Mouse (Mus musculus) stomach, embryonic 15.5 days (tissue): ENCODE results near the gene Cfap73. TPM values are rescaled to one million over a fixed set of nuclear protein-coding genes. Genes with fewer than 3 reads are reported as not detected.

ENCODE experiments used
- ATAC-seq: fragments of 200-750 bp; cut with Nextera tagmentation; 2 replicates; pipeline ENCODE4 v1.8.0; 2017; ENCODE audit warnings: low read depth, moderate number of reproducible peaks, moderate TSS enrichment; ENCODE audit not compliant: insufficient read depth, low FRiP score
- H3K27ac ChIP-seq: fragments of 300-500 bp; sonication (generic); 2 replicates; pipeline ENCODE4 v1.5.1; 2015; ENCODE audit warnings: mild to moderate bottlenecking, inconsistent platforms
- H3K27me3 ChIP-seq: fragments of 300-500 bp; sonication (generic); replicated peaks from 2 replicates; pipeline ENCODE4 v1.6.1; 2015; ENCODE audit warnings: inconsistent platforms
- H3K36me3 ChIP-seq: fragments of 300-500 bp; sonication (generic); 2 replicates; pipeline ENCODE4 v1.6.1; 2015; ENCODE audit warnings: inconsistent platforms
- H3K4me1 ChIP-seq: fragments of 300-500 bp; sonication (generic); 2 replicates; pipeline ENCODE4 v1.6.1; 2015; ENCODE audit warnings: inconsistent platforms
- H3K4me2 ChIP-seq: fragments of 300-500 bp; sonication (generic); 2 replicates; pipeline ENCODE4 v1.6.1; 2015; ENCODE audit warnings: mild to moderate bottlenecking, inconsistent platforms
- H3K4me3 ChIP-seq: fragments of 300-500 bp; sonication (generic); replicated peaks from 2 replicates; pipeline ENCODE4 v1.5.1; 2015; ENCODE audit warnings: inconsistent platforms
- H3K9ac ChIP-seq: fragments of 300-500 bp; sonication (generic); 2 replicates; pipeline ENCODE4 v1.6.1; 2015; ENCODE audit warnings: inconsistent platforms
- H3K9me3 ChIP-seq: fragments of 300-500 bp; sonication (generic); 2 replicates; pipeline ENCODE4 v1.6.1; 2016; ENCODE audit warnings: inconsistent platforms
- WGBS: fragments of 180-500 bp; shearing (Covaris S2); methylation state at CpG from one replicate; pipeline ENCODE4 v1.1.7; 2015; 5-methylcytosine and 5-hydroxymethylcytosine counted together
- polyA plus RNA-seq: library from polyadenylated mRNA; unstranded; fragments of >200 nt; fragmentation: Nextera tagmentation; extraction: Ambion mirVana; gene quantifications from 2 replicates; pipeline ENCODE4 v1.2.1, GENCODE M21; 2015

Gene Cfap73
- polyA plus RNA-seq, 1 experiment from 2014 or later = not detected

DNA sequence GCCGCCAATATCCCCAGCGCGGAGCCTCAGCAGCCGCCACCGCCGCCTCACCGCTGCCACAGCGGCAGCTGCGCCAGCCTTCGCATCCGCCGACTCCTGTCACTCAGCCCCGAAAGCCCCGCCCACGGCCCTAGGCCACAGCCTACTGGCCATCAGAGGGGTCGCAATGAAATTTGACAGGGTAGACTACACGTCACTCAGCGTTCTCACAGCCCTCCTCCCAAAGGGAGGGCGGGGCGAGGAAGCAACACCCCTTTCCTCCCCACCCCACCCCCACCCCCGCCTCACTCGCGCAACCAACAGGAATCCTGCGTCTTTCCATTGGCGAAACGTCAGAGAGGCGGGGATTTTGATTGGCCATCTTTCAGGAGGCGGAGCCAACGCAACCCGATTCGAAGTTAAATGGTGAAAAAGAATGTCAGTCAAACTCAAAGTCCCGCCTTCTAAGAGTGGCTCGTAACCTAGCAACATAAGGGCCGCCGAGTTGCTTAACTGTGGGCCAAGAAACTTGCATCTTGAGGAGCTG is 45.4 kb downstream of the Cfap73 start, which contains the start of the genes Tpcn1 and Iqcd:
Gene Tpcn1 (minus strand): TSS at position 105 of the 526 bp plus-strand sequence.
Gene Iqcd (plus strand): TSS at position 448 of the 526 bp plus-strand sequence.
- Histone ChIP-seq H3K4me1 (peaks cover 24% of the 10 kb centered on the region), H3K4me3 (peak within 1 kb of the TSS; percentile 82), H3K27me3 (no peaks in the 10 kb centered on the region), H3K4me2 (peak within 1 kb of the TSS; percentile 82), H3K36me3 (peaks cover 11% of the 10 kb centered on the region; the same call in 1 of the 2 replicates), H3K9ac (peak within 1 kb of the TSS; percentile 72), H3K9me3 (no peaks in the 10 kb centered on the region), H3K27ac (peak within 1 kb of the TSS; percentile 75)
- peak; percentile 97 for ATAC-seq
- under 1% methylated on average over 35 of the region's 35 CpGs for WGBS

DNA sequence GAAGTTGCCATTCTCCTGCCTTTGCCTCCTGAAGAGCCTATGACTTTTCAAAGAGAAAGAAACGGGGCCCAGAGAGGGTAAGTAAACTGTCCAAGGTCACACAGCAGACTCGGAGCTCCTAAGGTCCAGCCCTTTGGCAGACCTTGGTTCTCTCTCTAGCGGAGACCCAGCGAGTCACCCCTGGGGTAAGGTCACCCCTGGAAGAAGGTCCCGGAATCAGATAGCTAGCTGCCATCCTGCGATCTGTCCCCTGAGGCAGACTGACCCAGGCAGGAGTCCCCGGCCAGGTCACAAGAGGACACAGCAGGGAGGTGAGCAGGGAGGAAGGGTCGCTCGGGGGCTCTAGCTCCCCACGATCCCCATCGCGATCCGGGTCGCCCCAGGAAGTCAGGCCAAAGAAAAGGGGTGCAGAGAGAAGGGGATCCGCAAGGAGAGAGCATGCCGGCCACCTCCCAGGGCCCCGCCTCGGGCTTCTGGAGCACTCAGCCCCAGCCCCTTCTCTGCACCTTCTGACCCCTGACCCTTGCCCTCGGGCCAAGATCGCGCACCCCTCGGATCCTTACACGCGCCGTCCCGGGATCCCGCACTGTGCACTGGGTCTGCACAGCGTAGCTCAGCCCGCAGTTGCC is 46.0 kb downstream of the Cfap73 start:
- peak overlapping the region; percentile 82 for H3K4me3 ChIP-seq
- 1% methylated on average over 28 of the region's 29 CpGs for WGBS
- peaks cover 26% of the 10 kb centered on the region for H3K4me1 ChIP-seq
- peaks cover 15% of the 10 kb centered on the region; the same call in 1 of the 2 replicates for H3K36me3 ChIP-seq
- ATAC-seq = no peak
- no peaks in the 10 kb centered on the region for H3K27me3 ChIP-seq
- H3K9ac ChIP-seq = peak overlapping the region; percentile 72
- peak overlapping the region; percentile 82 for H3K4me2 ChIP-seq
- no peaks in the 10 kb centered on the region for H3K9me3 ChIP-seq
- H3K27ac ChIP-seq = peak overlapping the region; percentile 75

DNA sequence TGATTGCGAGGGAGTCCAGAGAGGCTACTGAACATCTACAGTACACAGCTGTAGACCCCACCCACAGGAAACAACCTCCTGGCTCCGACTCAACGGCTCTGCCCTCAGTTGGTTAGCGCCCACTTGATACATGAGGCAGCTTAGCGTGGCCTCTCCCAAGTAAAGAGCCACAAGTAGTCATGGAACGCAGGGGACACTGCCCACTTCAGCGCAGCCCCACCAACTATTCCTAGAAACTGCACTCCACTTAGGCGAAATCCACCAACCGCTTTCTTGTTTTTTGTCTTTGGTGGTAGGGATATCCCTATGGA is 46.5 kb downstream of the Cfap73 start:
- H3K36me3 ChIP-seq = peaks cover 15% of the 10 kb centered on the region; the same call in 1 of the 2 replicates
- 0 out of 2 replicates have a peak overlapping the region, but pooled peaks have one; percentile 72 for H3K9ac ChIP-seq
- peak overlapping the region; percentile 75 for H3K27ac ChIP-seq
- WGBS = 20% methylated on average over 9 of the region's 9 CpGs
- ATAC-seq = no peak
- H3K4me1 ChIP-seq = peaks cover 26% of the 10 kb centered on the region
- peak overlapping the region; percentile 82 for H3K4me2 ChIP-seq
- H3K27me3 ChIP-seq = no peaks in the 10 kb centered on the region
- H3K9me3 ChIP-seq = no peaks in the 10 kb centered on the region
- peak overlapping the region; percentile 82 for H3K4me3 ChIP-seq

DNA sequence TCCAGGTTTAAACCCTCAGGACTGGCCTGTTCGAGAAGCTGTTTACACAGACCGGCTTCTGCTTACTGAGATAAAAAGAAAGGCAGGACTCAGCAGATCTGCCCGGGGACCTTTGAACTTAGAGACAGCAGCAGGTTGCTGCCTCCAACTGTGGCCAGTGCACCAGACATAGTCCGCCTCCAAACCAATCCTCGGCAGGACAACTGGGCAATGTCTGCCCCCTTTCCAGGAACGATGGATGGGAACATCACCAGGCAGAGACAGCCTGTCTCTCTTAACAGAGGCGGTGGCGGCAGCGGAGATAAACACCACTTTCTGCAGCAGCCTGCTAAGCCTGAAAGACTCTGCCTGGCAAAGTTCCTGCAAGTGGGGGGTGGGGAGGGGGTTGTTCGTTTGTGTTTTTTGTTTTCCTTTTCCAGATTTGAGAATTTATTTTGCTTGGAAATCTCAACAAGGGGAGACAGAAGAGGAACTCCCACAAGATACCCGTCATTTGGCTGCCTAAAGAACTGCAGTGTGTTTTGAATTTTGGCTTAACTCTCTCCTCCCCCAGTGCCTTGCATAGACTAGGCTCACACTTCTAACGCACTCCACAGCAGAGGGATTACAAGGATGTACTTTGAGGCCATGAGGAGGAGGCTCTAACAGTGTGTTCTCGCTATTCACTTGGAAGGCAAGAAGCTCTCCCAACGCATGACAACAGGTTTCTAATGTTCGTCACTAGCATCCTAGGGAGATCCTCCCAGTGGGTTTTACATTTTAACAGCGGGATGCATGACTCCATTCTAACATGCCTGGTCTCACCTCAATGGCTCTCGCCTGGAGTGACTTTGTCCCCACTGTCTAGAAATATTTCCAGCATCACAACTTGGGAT is 47.1 kb downstream of the Cfap73 start:
- ATAC-seq = no peak
- Histone ChIP-seq H3K27me3 (no peaks in the 10 kb centered on the region), H3K27ac (peak overlapping the region; percentile 75), H3K4me1 (peaks cover 26% of the 10 kb centered on the region), H3K4me2 (peak overlapping the region; percentile 82), H3K9ac (no peak overlapping the region), H3K36me3 (peaks cover 15% of the 10 kb centered on the region; the same call in 1 of the 2 replicates), H3K9me3 (no peaks in the 10 kb centered on the region), H3K4me3 (peak overlapping the region; percentile 82)
- 9% methylated on average over 17 of the region's 17 CpGs for WGBS

DNA sequence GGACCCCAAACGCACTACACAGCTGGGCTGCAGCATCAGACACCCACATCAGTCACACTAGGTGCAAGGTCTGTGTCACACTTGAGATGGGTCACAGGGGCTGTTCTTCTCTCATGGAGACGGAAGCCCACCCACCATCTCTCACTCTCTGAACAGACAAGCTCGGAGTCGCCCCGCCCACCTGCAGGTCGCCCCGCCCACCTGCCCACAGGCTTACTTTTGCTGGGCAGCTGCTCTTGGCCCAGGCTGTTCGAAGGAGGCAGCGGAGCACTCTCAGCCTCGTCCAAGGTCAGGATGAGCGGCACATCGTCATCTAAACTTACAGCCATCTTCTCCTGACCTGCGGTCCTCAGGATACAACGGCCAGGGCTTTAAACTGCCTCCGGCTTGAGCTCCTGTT is 49.1 kb downstream of the Cfap73 start:
- H3K4me2 ChIP-seq = no peak overlapping the region
- H3K4me3 ChIP-seq = no peak overlapping the region
- 54% methylated on average over 15 of the region's 15 CpGs for WGBS
- no peaks in the 10 kb centered on the region for H3K9me3 ChIP-seq
- peaks cover 27% of the 10 kb centered on the region for H3K4me1 ChIP-seq
- no peaks in the 10 kb centered on the region for H3K27me3 ChIP-seq
- peaks cover 15% of the 10 kb centered on the region; the same call in 1 of the 2 replicates for H3K36me3 ChIP-seq
- no peak for ATAC-seq
- no peak overlapping the region for H3K9ac ChIP-seq
- H3K27ac ChIP-seq = no peak overlapping the region

DNA sequence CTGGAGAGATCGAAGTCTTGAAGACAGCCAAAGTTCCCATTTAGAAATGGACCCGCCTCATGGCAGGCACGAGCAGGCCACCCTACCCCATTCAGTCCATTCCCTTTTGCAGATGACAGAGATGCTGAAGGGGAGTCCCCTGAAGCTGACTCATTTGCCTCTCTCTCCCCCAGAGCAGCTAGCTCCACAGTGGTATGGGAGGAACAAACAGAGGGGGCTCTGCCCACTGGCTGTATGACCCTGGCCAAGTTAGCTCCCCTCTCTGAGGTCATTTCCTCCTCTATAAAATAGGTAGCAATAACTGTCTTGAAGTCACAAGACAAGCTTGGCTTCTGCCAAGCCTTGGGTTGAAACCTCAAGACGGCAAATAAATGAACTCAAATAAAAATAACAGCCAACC is 50.5 kb downstream of the Cfap73 start:
- 85% methylated on average over 4 of the region's 4 CpGs for WGBS
- Histone ChIP-seq H3K9ac (no peak overlapping the region), H3K4me1 (peaks cover 38% of the 10 kb centered on the region), H3K36me3 (peaks cover 15% of the 10 kb centered on the region; the same call in 1 of the 2 replicates), H3K27me3 (no peaks in the 10 kb centered on the region), H3K27ac (no peak overlapping the region), H3K4me2 (no peak overlapping the region), H3K9me3 (no peaks in the 10 kb centered on the region), H3K4me3 (no peak overlapping the region)
- ATAC-seq = no peak

DNA sequence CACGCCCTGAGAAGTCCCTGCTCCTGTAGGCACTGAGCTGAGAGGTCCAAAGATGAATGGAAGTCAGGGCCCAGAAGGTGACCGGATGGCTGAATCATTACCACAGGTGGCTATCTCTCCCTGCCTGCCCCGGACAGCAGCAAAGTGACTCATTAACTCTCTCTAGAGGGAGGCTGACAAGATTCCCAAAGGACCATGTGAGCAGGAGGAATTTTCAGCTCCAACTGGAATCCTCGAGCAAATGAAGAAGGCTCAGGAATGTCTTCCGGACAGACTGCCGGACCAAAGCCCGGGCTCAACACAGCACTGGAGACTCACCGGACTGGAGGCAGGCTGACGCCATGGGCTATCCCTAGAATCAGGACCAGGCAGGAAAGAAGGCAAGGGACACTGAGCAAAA is 52.0 kb downstream of the Cfap73 start:
- 75% methylated on average over 9 of the region's 9 CpGs for WGBS
- no peaks in the 10 kb centered on the region for H3K9me3 ChIP-seq
- no peak for ATAC-seq
- H3K4me1 ChIP-seq = peaks cover 43% of the 10 kb centered on the region
- no peak overlapping the region for H3K9ac ChIP-seq
- peaks cover 15% of the 10 kb centered on the region; the same call in 1 of the 2 replicates for H3K36me3 ChIP-seq
- no peaks in the 10 kb centered on the region for H3K27me3 ChIP-seq
- H3K4me2 ChIP-seq = no peak overlapping the region
- H3K27ac ChIP-seq = no peak overlapping the region
- no peak overlapping the region for H3K4me3 ChIP-seq

DNA sequence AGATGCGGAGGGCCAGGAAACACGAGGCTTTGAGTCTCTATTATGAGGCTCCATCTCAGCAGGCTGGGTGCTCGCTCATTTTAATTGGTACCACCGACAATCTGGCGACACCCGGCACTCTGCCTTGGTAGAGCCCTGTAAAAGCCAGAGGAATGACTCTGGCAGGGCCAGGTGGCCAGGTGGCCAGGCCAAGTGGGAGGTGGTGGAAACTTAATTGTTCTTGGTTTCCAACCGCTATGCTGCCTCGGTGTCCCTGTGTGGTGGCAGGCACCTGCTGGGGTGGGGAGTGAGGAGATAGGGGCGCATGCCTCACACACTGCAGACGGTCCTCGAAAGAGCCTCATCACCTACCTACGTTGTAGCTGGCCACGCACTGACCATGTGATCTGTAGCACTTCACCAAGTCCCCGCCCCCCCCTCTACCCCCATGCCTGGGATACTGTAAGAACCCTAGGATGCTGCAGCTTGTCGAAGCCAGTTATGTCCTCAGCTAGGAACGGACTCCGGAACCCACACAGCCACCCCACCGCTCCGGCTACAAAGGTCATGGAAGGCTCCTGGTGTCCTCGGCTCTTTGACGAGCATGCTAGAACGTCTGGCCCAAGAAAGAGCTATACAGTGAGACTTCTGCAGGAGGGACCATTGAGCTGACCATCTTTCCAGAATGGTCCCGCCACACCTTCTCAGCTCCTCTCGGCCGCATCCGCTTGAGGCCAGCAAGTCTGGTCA is 54.0 kb downstream of the Cfap73 start:
- H3K9ac ChIP-seq = no peak overlapping the region
- no peaks in the 10 kb centered on the region for H3K27me3 ChIP-seq
- 88% methylated on average over 26 of the region's 26 CpGs for WGBS
- no peak overlapping the region for H3K27ac ChIP-seq
- H3K4me3 ChIP-seq = no peak overlapping the region
- peaks cover 40% of the 10 kb centered on the region for H3K4me1 ChIP-seq
- no peak overlapping the region for H3K4me2 ChIP-seq
- no peaks in the 10 kb centered on the region for H3K9me3 ChIP-seq
- ATAC-seq = no peak
- H3K36me3 ChIP-seq = peaks cover 15% of the 10 kb centered on the region; the same call in 1 of the 2 replicates

DNA sequence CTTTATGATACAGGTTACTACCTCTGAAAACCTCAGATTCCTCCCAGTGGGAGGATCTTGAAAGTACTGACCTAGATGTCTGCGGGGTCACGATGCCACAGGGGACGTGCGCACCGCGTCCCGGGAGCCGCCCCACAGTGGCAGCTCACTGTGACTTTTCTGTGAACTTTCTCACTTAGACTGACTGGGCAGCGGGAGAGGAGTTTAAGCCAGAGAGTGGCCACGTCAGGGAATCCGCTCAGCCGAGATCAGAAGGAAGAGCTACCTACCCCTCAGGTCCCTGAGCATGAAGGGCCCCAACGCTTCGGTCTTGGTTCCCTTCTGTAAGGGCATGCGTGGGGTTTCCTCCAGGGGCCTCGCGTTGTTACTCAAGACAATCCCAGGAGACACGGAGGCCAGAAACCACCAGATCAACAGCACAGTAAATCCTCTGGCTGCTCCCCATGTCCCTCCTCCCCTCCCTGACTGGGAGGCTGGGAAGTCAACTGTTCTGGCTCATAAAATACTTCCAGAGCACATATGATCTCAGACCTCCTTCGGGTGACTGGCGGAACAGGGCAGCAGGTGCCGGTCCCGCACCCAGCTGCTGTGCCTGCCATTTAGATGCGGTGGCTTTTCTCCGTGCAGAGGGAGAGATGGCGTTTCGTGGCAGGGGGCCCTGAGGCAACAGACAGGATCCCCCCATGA is 54.7 kb downstream of the Cfap73 start:
- H3K9ac ChIP-seq = no peak overlapping the region
- 0 out of 2 replicates have a peak, but pooled peaks cover 9% of the 10 kb centered on the region for H3K36me3 ChIP-seq
- 0 out of 2 replicates have a peak overlapping the region, but pooled peaks have one; percentile 6 for H3K4me2 ChIP-seq
- peak overlapping the region; percentile 67 for H3K27ac ChIP-seq
- WGBS = 40% methylated on average over 26 of the region's 26 CpGs
- H3K4me3 ChIP-seq = no peak overlapping the region
- peaks cover 40% of the 10 kb centered on the region for H3K4me1 ChIP-seq
- H3K9me3 ChIP-seq = no peaks in the 10 kb centered on the region
- peak; percentile 12; the same call in 1 of the 2 replicates for ATAC-seq
- H3K27me3 ChIP-seq = no peaks in the 10 kb centered on the region

DNA sequence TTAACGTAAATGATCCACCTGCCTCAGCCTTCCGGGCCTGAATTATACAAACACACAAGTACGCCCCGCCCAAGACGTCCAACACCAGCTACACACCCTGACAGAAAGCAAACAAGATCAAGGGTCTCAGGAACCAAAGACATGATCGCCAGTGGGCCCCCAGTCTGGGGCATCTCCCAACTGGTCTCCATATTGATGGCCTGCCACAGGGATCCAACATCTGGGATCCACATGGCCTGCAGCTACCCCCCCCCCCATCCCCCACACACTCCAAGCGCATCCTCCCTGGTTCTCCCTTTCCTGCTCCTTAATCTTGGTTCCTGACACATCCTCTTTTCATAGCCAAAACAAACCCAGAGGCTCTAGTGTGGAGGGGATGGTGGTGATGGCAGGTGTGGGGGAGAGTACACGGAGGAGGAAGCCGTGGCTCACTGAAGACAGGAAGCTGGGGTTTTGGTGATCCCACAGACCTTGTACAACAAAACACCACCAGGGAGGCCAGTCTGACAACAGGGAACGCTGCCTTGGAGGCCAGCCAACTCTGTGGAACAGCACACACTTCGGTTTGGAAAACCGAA is 55.4 kb downstream of the Cfap73 start:
- Histone ChIP-seq H3K4me1 (peaks cover 38% of the 10 kb centered on the region), H3K27ac (peak overlapping the region; percentile 67), H3K4me3 (no peak overlapping the region), H3K9me3 (no peaks in the 10 kb centered on the region), H3K27me3 (no peaks in the 10 kb centered on the region), H3K4me2 (0 out of 2 replicates have a peak overlapping the region, but pooled peaks have one; percentile 6), H3K9ac (no peak overlapping the region), H3K36me3 (0 out of 2 replicates have a peak, but pooled peaks cover 4% of the 10 kb centered on the region)
- ATAC-seq = peak; percentile 24; the same call in 1 of the 2 replicates
- 15% methylated on average over 12 of the region's 12 CpGs for WGBS
